Mouse (Mus musculus): Measurements from ENCODE around the gene Ddost.

The Ddost gene

GRCm38 (mm10) chr4:138304340-138305104 lies at the start of gene Ddost:
Gene Ddost, plus strand, starts transcription at chr4:138304730.
- DNase-seq (ENCODE audit: low spot score in 2 of 2), result peak; percentile 97 to 98

GRCm38 (mm10) chr4:138257116-138257687 lies 47.3 kb upstream of the Ddost start:
- no peak for DNase-seq (ENCODE audit: low spot score in 2 of 2)

GRCm38 (mm10) chr4:138258663-138259062 lies 45.9 kb upstream of the Ddost start:
- no peak for DNase-seq (ENCODE audit: low spot score in 2 of 2)

DNA sequence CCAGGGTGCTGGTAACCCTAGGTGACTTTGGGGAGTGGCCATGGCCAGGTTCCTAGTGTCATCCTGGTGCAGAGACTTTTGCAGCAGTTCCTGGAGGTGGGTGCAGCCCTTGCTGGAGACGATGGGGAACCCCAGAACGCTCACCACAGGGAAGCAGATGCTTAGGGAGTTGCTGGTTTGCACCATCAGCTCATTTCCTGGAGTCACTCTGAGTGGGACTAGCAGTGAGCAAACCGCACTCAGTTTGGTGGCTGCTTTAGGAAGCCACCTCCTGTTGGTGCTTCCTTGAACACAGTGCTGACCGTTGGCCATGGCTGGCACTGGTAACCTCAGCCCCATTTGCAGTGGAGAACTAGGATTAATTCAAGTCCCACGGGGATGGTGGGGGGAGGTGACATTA lies 45.0 kb upstream of the Ddost start:
- no peak for DNase-seq (ENCODE audit: low spot score in 2 of 2)

DNA sequence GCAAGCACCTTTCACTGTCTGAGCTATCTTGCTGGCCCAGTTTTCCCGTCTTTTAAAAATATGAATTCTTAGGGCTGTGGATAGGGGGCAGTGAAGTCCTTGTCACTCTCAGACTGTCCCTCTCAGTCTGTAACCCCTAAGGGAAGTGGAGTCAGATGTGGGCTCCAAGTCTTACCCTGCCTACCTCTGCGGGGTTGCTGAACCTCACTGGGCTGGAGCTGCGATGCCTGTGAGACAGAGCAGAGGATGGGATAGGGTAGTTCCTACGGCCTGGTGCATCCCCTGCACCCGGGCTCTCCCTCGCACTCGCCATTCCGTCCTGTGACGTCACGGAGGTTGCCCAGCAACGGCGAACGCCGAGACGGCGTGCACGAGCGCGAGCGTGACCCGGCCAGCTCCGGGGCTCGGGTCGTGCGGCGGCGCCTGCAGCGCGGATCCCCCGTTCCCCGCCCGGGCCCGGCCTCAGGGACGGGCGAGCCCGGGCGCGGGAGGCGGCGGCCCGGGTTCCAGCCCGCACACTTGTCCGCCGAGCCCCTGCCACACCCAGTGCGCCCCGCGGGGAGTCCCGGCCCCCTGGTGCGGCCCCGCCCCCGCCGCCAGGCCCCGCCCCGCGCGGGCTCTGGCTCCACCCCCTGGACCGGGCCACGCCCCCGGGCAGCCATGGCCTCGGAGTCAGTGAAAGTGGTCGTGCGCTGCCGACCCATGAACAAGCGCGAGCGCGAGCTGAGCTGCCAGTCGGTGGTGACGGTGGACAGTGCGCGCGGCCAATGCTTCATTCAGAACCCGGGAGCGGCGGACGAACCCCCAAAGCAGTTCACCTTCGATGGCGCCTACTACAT lies 42.5 kb upstream of the Ddost start:
- DNase-seq (ENCODE audit: low spot score in 2 of 2), result peak; percentile 75 to 80

DNA sequence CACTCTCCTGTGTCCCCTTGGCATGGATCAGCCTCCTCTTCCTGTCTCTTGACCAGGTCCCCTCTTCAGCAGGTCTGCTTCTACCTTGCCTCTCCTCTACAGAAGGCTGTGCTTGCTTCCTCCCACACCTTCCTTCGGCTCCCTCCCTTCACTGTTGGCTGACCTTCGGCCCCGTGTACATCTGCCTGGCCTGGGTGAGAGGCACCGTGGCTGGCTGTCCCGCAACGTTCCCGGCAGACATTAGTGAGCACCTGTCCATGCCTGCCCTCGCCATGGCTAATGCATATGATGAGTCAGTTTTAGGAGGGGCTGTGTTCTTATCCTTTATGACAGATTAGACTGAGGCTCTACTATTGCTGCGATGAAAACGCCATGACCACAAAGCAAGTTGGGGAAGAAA lies 36.7 kb upstream of the Ddost start:
- no peak for DNase-seq (ENCODE audit: low spot score in 2 of 2)

DNA sequence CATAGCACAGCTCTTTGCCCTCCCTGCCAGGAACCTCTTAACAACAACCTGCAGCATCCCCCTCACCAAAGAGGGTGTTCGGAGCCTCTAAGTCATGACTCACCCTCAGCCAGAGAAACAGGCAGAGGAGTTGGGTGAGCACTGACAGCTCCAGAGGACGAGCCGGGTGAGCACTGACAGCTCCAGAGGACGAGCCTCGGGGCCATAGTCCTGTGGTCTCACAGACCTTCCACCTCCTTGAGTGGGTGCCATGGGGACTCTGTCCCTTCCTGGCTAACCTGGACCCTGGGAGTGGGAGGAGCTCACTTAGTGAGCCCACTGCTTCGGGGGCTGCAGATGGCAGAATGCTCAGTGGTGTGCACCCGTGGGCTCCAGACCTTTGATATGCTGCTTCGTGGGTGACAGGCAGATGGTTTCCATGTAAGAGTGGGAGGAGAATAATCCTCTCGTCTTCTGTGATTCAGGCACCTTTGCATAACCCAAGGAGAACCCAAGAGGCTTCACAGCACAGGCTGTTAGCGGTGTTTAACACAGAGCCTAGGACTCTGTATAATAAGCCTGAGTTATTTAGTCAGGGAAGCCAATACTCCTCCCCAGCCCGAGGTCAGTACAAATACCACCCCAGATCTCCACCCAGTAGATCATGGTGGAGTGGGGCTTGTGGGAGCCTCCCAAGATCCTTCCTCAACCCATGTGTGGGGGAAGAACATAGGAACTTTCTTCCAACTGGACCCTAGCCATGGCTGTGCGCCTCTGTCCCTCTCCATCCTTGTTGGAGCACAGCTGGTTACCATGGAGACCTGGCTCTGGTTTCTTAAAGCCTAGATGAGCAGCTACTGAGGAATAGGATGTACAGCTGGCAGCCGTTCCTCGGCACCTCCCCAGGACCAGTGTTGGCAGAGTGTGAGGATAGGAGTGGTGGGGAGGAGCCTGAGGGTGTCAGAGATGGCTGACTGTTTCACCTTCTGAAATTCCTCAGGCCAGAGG lies 32.2 kb upstream of the Ddost start:
- DNase-seq (ENCODE audit: low spot score in 2 of 2), result peak in 1 of 2 experiments; percentile 37

DNA sequence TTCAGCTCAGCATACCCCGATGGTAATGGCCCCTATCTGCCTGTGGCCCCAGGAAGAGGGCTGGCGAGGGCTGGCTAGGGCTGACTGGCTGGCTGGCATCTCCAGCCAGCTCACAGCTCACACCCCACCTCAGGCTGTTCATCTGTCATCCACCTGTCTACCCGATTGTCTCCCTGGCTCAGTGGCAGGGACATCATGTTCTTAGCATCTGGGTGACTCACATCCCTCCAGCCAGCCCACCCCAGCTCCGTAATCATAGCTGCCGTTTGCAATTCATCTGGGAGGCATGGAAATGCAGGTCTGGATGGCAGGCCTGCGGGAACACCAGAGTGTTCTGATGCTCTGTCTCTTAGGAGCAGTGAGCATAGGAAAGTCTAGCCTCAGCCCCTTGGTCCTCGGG lies 26.2 kb upstream of the Ddost start:
- no peak for DNase-seq (ENCODE audit: low spot score in 2 of 2)

DNA sequence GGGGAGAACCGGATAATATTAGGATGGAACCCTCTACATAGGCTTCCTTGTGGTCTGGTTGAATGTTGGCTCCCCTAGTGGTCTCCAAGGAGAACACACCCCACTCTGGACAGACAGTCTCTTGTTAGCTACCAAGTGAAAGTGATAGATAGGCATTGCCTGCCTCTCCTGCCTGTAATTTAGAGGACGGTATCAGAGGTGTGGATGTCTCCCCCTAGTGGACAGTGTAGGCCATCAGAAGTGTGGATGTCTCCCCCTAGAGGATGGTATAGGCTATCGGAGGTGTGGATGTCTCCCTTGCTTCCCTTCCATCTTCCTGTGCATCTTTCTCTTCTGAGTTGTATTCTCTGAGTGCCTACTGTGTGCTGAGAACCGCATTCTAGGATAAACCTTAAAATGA lies 21.7 kb upstream of the Ddost start:
- DNase-seq (ENCODE audit: low spot score in 2 of 2), result peak; percentile 33 to 48

DNA sequence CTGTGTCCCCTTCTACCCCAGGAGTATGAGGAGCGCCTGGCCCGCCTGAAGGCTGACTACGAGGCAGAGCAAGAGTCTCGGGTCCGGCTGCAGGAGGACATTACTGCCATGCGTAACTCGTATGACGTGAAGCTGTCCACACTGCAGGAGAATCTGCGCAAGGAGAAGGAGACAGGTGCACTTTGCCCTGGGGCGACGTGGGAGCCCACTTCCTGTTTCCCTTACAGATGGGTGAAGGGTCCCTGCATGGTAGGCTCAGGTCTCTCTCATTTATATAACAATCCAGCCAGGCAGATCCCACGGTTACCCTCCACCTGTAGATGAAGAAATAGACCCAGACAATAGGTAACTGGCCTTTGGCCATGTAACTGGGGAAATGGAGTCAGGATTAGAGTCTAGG lies 18.1 kb upstream of the Ddost start:
- no peak for DNase-seq (ENCODE audit: low spot score in 2 of 2)

GRCm38 (mm10) chr4:138288691-138289090 lies 15.8 kb upstream of the Ddost start:
- no peak for DNase-seq (ENCODE audit: low spot score in 2 of 2)

GRCm38 (mm10) chr4:138292028-138292427 lies 12.5 kb upstream of the Ddost start:
- no peak for DNase-seq (ENCODE audit: low spot score in 2 of 2)

GRCm38 (mm10) chr4:138293261-138293948 lies 11.1 kb upstream of the Ddost start:
- no peak for DNase-seq (ENCODE audit: low spot score in 2 of 2)

- DNase-seq (ENCODE audit: low spot score in 2 of 2), result no peak
Measured at GRCm38 (mm10) chr4:138293949-138294550, 10.5 kb upstream of the Ddost start.

- DNase-seq (ENCODE audit: low spot score in 2 of 2), result no peak
Measured at GRCm38 (mm10) chr4:138301271-138301780, 3.2 kb upstream of the Ddost start.

DNA sequence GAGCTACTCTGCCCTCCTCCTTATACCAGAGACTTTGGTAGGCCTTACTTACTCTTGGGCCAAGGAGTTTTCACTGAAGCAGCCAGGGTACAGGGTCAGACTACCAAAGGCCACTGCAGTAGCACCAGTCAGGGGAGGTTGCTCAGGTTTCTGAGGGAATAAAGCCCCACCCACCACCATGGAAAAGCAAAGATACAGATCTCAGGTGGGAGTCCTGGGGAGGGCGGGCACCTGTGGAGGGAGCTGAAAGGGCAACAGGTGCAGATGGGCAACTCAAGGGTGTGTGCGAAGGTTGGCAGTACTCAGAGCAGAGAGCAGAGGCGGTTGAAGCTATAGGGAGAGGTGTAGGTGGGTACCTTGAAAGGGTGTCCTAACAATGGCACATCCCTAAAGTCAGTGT lies 1.5 kb upstream of the Ddost start:
- DNase-seq (ENCODE audit: low spot score in 2 of 2), result no peak

DNA sequence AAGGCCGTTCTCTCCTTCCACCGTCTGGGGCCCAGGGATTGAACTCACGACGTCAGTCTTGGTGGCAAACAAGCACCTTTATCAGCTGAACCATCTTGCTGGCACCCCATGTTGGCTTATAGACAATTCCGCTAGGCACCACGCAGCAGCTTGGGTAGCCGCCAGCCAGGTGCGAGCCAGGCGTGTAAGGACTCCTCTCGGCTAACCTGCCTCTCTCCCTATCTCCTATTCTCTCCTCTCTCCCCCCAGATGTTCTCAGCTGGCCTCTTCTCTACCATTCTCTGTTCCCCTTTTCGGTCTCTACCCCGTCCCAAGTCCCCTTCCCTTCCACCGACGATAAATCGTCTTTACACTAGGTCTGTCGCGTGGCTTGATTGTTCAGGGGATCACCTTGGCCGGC lies 788 bp upstream of the Ddost start:
- DNase-seq (ENCODE audit: low spot score in 2 of 2), result no peak

GRCm38 (mm10) chr4:138307025-138307424 lies 2.5 kb downstream of the Ddost start:
- no peak for DNase-seq (ENCODE audit: low spot score in 2 of 2)

DNA sequence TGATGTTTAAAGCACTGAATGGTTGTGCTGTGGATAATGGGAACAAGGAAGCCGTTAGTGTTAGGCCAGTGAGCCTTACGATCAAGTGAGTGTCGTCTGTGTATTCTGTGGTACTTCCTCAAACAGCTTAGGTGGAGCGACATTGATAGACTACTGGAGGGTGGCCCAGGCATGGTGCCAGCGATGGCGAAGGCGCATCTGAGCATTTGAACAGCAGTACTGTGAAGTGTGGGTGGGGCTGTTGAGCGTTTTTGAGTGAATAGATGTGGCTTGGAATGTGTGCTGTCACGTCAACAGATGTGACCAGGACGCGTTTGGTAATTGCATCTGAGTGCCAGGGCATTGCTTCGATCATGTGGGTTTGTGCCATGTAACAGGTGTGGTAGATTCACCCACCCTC lies 3.2 kb downstream of the Ddost start:
- no peak for DNase-seq (ENCODE audit: low spot score in 2 of 2)

DNA sequence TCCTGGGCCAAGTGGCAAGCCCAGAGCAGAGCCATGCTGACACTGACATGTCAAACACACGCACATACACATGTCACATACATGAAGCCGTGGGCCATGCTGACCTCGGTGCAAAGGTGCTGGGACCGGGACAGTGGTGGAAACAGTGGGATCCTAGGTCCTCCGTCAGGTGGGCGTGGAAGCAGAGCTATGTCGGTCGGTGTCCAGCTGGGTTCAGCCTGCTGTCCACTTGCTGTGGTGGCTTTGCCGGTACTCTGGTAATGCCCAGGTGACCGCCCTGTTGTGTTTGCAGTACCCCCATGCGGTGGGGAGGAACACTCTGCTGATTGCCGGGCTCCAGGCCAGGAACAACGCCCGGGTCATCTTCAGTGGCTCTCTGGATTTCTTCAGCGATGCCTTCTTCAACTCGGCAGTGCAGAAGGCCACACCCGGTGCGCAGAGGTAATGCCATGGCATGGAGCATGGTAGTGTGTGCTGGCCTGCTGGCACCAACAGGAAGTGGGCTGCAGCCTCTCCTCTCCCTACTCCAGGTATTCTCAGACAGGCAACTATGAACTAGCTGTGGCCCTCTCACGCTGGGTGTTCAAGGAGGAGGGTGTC lies 5.9 kb downstream of the Ddost start:
- no peak for DNase-seq (ENCODE audit: low spot score in 2 of 2)
